Mouse (Mus musculus) kidney, postnatal 14 days (tissue): Measurements from ENCODE around the gene Arhgap17.

Source experiments
- DNase-seq: peaks from one replicate; pipeline ENCODE4 v3.0.0; 2022; ENCODE audit warnings: mixed read lengths

Gene Arhgap17

GRCm38 (mm10) chr7:123279797-123280196 is 89.9 kb downstream of the Arhgap17 start:
- DNase-seq: no peak

- no peak for DNase-seq
Observed at GRCm38 (mm10) chr7:123276568-123276967, 93.1 kb downstream of the Arhgap17 start.

GRCm38 (mm10) chr7:123273056-123273455 is 96.7 kb downstream of the Arhgap17 start:
- DNase-seq: no peak

GRCm38 (mm10) chr7:123258103-123258502 is 111.6 kb downstream of the Arhgap17 start:
- no peak for DNase-seq

GRCm38 (mm10) chr7:123254196-123254970 is 115.3 kb downstream of the Arhgap17 start:
- DNase-seq: no peak

GRCm38 (mm10) chr7:123253396-123253795 is 116.3 kb downstream of the Arhgap17 start:
- DNase-seq: no peak

GRCm38 (mm10) chr7:123251343-123251742 is 118.4 kb downstream of the Arhgap17 start:
- no peak for DNase-seq

- no peak for DNase-seq
Observed at GRCm38 (mm10) chr7:123248166-123248565, 121.5 kb downstream of the Arhgap17 start.

- DNase-seq: no peak
Observed at GRCm38 (mm10) chr7:123246504-123247084, 123.1 kb downstream of the Arhgap17 start.

GRCm38 (mm10) chr7:123244833-123245232 is 124.9 kb downstream of the Arhgap17 start:
- no peak for DNase-seq

- DNase-seq: no peak
Observed at GRCm38 (mm10) chr7:123242241-123242640, 127.5 kb downstream of the Arhgap17 start.

GRCm38 (mm10) chr7:123240064-123240463 is 129.7 kb downstream of the Arhgap17 start:
- no peak for DNase-seq

- no peak for DNase-seq
Observed at GRCm38 (mm10) chr7:123238621-123239020, 131.1 kb downstream of the Arhgap17 start.

- peak; percentile 22 for DNase-seq
Observed at GRCm38 (mm10) chr7:123235449-123235848, 134.3 kb downstream of the Arhgap17 start.
